Mouse (Mus musculus) frontal cortex, postnatal 14 days (tissue): ENCODE data around the gene Ascc3.

Source experiments
- DNase-seq, 2 experiments: peaks; one replicate each; pipeline ENCODE4 v3.0.0; 2022; ENCODE audit warnings: low spot score in 2 of 2

Ascc3 gene

DNA sequence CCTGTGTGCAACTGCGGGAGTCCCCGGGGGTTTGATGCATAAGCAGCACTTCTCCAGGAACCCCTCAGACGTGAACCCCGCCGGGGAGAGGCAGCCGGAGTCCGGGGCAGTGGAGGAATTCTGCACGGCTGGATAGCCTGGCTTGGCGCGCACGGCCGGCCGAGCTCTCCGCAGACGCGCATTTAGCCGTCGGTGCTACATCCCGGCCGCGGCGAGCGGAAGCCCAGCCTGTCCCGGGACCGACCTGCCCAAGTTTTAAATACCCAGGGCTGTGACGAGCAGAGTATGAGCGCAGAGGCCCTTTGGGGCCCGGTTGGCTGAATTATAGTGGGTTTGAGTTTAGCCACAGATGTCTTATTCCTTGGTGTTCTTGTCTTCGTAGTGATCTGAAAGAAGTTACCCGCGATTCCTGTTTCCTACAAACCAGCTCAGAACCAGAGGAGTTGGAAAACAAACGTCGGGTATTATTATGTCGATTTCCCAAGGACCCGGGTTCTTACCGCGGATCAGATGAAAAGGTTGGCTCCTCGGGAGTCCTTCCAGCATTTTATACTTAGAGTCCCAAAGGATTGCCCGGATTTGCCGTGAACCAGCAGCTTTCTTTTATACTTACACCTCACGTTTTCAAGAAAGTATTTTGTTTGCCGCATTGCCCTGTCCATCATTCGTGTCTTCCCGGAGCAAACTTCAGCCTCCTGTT, 302.8 kb downstream of the Ascc3 start:
- no peak for DNase-seq

DNA sequence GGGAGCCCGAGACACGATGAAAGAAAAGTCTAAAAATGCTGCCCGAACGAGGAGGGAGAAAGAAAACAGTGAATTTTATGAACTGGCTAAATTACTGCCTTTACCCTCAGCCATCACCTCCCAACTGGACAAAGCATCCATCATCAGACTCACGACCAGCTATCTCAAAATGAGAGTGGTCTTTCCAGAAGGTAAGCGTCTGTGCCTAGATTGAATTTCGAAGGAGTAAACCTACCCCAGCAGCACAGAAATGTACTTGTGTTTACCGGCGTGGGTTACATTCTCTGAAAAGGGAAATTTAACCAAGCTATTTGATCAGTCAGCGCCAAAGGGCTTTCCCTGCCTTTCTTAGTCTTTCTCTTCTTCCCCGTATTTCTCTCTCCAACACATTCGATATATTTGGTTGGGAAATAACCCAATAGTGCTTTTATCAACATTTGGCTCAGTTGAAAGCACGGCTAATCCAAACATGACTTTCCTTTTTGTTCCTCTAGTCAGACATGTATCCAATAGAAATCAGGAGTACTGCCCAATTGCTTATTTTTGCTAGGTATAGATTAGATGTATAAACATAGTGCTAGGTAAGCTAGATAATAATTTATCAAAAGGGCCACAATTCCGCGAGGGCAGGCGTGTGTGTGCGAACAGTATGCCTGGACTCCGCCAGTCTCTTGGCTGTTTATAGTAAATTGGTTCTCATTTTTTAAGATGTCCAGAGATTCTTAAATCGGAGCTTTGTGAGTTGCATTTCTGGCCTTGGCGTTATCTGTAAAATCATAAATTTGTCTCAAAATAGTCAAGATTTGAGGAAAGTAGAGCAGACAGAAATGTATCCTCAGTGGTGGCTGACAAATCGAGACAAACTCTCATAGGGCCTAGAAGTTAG, 303.7 kb downstream of the Ascc3 start:
- DNase-seq = no peak

DNA sequence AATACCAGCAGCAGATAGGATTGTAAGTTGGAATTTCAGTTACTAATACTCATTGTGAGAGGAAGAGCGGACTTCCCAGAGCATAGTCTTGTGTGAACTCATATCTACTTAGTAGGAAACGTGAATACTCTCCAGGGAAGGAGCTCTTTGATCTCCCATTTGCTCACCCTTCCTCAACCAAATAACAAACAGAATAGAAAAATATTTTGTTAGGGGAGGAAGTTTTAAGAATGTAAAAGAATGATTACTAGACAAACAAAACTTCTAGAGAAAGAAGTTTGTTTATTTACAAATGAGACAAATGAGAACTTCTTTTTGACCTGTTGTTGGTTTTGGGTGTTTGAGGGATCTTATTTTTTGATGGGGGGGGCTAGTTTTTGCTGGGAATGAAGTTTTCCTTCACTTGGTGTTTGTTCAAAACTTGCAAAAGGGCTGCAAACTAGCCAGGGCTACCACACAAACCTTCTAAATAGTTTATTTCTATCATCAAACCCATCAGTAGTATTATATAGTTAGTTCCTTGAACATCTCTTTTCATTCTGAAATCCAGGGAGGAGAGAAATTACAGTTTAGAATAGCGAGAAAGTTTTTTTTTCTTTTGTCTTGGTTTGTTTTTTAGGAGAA, 304.4 kb downstream of the Ascc3 start:
- no peak for DNase-seq

DNA sequence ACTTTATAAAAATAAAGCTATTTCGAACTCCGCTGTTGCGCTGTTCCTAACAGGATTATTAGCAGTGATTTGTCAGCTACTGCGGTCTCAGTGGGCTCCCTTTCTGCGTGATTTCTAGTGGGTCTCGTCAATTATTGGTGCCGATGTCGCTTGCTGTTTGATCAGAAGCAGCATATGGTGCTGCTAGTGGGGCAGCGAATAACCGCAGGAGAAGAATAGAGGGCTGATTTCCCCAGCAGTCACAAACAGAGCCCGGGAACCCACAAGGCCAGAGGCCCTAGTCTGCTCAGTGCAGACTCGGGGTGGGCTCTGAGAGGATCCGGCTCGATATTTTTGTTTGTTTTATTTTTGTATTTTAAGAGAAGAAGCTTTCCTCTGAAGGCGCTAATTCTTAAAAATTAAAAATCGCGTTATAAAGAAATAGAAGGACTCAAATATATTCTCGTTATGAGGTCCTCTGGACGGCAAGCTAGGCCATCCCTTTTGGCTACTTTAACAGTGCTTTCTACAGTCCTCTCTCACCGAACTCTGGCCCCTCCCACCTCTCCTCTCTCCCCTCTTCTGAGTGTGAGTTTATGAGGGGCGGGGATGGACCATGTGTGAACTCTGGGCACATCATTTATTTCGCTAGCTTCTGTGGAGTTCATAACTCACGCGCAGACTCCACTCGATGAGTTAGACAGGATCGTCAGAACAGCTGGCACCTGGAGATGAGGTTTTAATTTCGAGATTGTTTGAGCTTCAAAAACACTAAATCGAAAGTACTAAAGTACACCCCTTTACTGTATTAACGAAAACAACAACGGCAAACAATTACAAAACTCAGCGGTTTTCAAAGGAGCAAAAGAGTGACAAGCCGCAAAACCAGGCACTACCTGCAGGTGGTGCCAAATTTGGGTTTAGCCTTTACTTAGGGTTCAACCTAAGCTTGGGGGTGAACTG, 305.3 kb downstream of the Ascc3 start:
- DNase-seq = no peak

DNA sequence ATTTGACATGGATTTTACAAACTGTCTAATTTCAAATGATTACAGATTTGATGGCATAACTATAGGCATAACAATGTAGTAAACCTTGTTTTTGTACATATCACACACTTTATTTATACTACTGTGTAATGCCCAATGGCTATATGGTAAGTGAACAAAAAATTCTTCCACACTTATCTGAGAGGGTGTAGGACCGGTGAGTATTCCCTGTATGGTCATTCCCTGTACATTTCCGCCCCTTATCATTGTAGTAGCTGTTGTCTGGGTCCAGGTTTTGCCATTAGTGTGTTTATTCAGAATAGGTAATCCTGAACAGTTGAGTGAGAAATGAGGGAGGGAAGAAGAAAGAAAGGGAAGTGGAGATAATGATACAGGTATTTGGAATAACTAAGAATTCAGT, 306.2 kb downstream of the Ascc3 start:
- no peak for DNase-seq

DNA sequence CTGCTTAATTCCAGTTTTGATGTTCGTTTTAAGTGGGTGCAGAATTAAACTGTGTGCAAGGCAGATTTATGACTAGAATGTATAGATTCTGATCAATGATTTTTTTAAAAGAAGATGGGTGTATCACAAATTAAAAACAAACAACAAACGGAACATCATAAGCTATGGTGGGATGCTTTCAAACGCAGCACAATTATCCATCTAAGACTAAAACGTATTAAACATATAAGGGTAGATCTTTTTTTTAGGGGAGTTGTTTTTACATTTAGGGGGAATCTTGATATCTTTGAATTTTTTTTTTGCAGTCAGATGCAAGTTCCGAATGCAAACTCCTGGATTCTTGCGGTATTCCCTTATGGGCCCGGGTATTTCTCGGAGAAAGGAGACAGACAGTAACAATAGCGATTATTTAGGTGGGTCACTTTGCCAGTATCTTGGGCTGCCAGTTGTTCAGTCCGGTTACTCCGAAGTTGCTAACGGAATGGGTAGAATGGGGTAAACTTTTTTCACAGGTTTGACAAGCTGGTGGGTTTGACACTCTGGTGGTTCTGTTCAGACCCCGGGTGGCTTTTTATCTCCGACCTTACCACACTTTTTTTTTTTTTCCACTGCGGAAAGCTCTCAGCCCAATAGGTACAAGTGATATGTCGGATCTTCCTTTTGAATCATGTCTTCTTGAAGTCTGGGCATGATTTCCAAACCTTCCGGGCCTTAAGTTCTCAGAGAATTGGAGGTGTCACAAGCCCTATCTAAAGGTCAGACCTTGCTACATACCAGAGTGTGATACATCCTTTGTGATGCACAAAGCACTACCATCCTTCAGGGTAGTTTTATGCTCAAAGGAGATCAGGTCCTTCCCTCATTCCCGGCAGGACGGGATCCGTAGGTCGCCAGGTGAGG, 307.6 kb downstream of the Ascc3 start:
- DNase-seq = no peak
